11 mouse cellular contexts compared by ENCODE assay signal in genomic region chr7:45191803-45192363, GRCm38 (mm10). TPM values are rescaled to one million over a fixed set of nuclear protein-coding genes. Genes with fewer than 3 reads are reported as not detected.
DNase-seq lines count a peak whose midpoint lies in the region; ATAC-seq and TF ChIP-seq lines count a peak whose summit lies in the region.
"Had no signal": no experiment of that assay in that cellular context is flagged by ENCODE, and none has a peak within 500 bp of the region (broad histone marks: within the 10 kb centered on the region; RNA-seq: fewer than 3 reads in every experiment).

No protein-coding gene starts in this region.

- peaks cover 11% of the 10 kb centered on the region for H3K4me1 ChIP-seq in kidney, postnatal 0 days (replicated peaks; ENCODE audit: insufficient read depth, low read length)
- peaks cover 9% of the 10 kb centered on the region; the same call in 1 of the 2 replicates for H3K4me1 ChIP-seq in embryonic facial prominence, embryonic 13.5 days
- peaks cover 4% of the 10 kb centered on the region for H3K4me1 ChIP-seq in limb, embryonic 14.5 days (ENCODE audit: control insufficient read depth, insufficient read depth, low read length)

- 0 out of 2 replicates have a peak, but pooled peaks cover 3% of the 10 kb centered on the region for H3K27me3 ChIP-seq in kidney, postnatal 0 days (ENCODE audit: insufficient read depth, low read length)
- H3K27me3 ChIP-seq in embryonic facial prominence, embryonic 13.5 days: peaks cover 38% of the 10 kb centered on the region
- H3K27me3 ChIP-seq in limb, embryonic 14.5 days (ENCODE audit: control insufficient read depth, insufficient read depth, low read length): no peaks in the 10 kb centered on the region

- intact Hi-C loops in heart, postnatal 25 days (cut with DNase I): no loop called here

- TF ChIP-seq POLR2A in limb, embryonic 14.5 days (IDR thresholded peaks at IDR 0.05; ENCODE audit: borderline replicate concordance, extremely low read depth, insufficient read depth, insufficient read length): no peak

- TF ChIP-seq CTCF in kidney, postnatal 0 days (IDR thresholded peaks at IDR 0.05; ENCODE audit: low read depth): no peak

- no peak overlapping the region for H3K4me3 ChIP-seq in kidney, postnatal 0 days (replicated peaks; ENCODE audit: low read depth, low read length)
- no peak overlapping the region for H3K4me3 ChIP-seq in embryonic facial prominence, embryonic 13.5 days
- H3K4me3 ChIP-seq in limb, embryonic 14.5 days (replicated peaks; ENCODE audit: low read length): no peak overlapping the region

- no peaks in the 10 kb centered on the region for H3K9me3 ChIP-seq in kidney, postnatal 0 days (replicated peaks; ENCODE audit: low read length)
- H3K9me3 ChIP-seq in embryonic facial prominence, embryonic 13.5 days: no peaks in the 10 kb centered on the region
- no peaks in the 10 kb centered on the region for H3K9me3 ChIP-seq in limb, embryonic 14.5 days (ENCODE audit: control insufficient read depth, low read length)

- H3K27ac ChIP-seq in kidney, postnatal 0 days: no peak overlapping the region
- peak overlapping the region; percentile 53; the same call in 1 of the 2 replicates for H3K27ac ChIP-seq in embryonic facial prominence, embryonic 13.5 days
- H3K27ac ChIP-seq in limb, embryonic 14.5 days (replicated peaks; ENCODE audit: low read depth, low read length): 0 out of 2 replicates have a peak overlapping the region, but pooled peaks have one; percentile 3

- no peak overlapping the region for H3K9ac ChIP-seq in kidney, postnatal 0 days (ENCODE audit: low read depth, low read length)
- peak overlapping the region; percentile 57 for H3K9ac ChIP-seq in embryonic facial prominence, embryonic 13.5 days
- no peak overlapping the region for H3K9ac ChIP-seq in limb, embryonic 14.5 days (ENCODE audit: low read depth, low read length, severe bottlenecking)

- DNase-seq in kidney, postnatal 0 days (ENCODE audit: low spot score): peak; percentile 86
- no peak for DNase-seq in kidney, adult 18-20 months
- peak; percentile 74 for DNase-seq in limb, embryonic 14.5 days (ENCODE audit: low spot score)
- DNase-seq in Muller cell, postnatal 12 days (ENCODE audit: inconsistent ontology term): no peak
- no peak for DNase-seq in heart, postnatal 25 days (ENCODE audit: low spot score)
- DNase-seq in adrenal gland, adult (ENCODE audit: inconsistent age in 2 of 2, low spot score in 1 of 2): no peak
- DNase-seq: layer of hippocampus, adult 9-11 months had no signal

- 5% methylated on average over 8 of the region's 8 CpGs for WGBS in kidney, postnatal 0 days
- 5% methylated on average over 8 of the region's 8 CpGs for WGBS in embryonic facial prominence, embryonic 13.5 days
- 9% methylated on average over 8 of the region's 8 CpGs for WGBS in limb, embryonic 14.5 days

- H3K36me3 ChIP-seq in kidney, postnatal 0 days (ENCODE audit: insufficient read depth, low read length): no peaks in the 10 kb centered on the region
- no peaks in the 10 kb centered on the region for H3K36me3 ChIP-seq in embryonic facial prominence, embryonic 13.5 days
- no peaks in the 10 kb centered on the region for H3K36me3 ChIP-seq in limb, embryonic 14.5 days (ENCODE audit: control insufficient read depth, insufficient read depth, low read length)

- no peak overlapping the region for H3K4me2 ChIP-seq in kidney, postnatal 0 days (ENCODE audit: low read length)
- no peak overlapping the region for H3K4me2 ChIP-seq in embryonic facial prominence, embryonic 13.5 days
- no peak overlapping the region for H3K4me2 ChIP-seq in limb, embryonic 14.5 days (replicated peaks; ENCODE audit: low read depth, low read length, severe bottlenecking)

- peak; percentile 65 for ATAC-seq in kidney, postnatal 0 days (replicated peaks; ENCODE audit: low FRiP score, low read depth)
- peak; percentile 37; the same call in 1 of the 2 replicates for ATAC-seq in cerebellum, adult (ENCODE audit: insufficient number of reproducible peaks, low FRiP score, low TSS enrichment)
- peak; percentile 20; the same call in 1 of the 2 replicates for ATAC-seq in embryonic facial prominence, embryonic 13.5 days (ENCODE audit: insufficient number of reproducible peaks, insufficient read depth, low FRiP score, low TSS enrichment, low read depth)
- ATAC-seq in limb, embryonic 14.5 days (ENCODE audit: low FRiP score, low read depth): peak; percentile 89

RNA-seq across cellular contexts. Expression of gene Pth2, which starts 11.1 kb away (rescaled TPM):
- polyA plus RNA-seq in kidney, postnatal 0 days (2015; fragmentation: Nextera tagmentation; extraction: Ambion mirVana): not detected in 2 replicates
- not detected in 2 replicates for polyA plus RNA-seq in embryonic facial prominence, embryonic 13.5 days (2015; fragmentation: Nextera tagmentation; extraction: Ambion mirVana)
- not detected in 2 replicates for polyA plus RNA-seq in limb, embryonic 14.5 days (2012; rRNA removed)
- polyA plus RNA-seq in limb, embryonic 14.5 days (2014; fragmentation: Nextera tagmentation; extraction: Ambion mirVana): not detected in 2 replicates
- total RNA-seq in heart, postnatal 25 days (2021): not detected
- polyA plus RNA-seq: gonadal fat pad, adult 2 months; spleen, adult 2 months had no signal

RNA-seq across cellular contexts. Expression of gene Gfy, which starts 12.5 kb away (rescaled TPM):
- not detected in 2 replicates for polyA plus RNA-seq in kidney, postnatal 0 days (2015; fragmentation: Nextera tagmentation; extraction: Ambion mirVana)
- 1.8 and 2.6 TPM in 2 replicates for polyA plus RNA-seq in embryonic facial prominence, embryonic 13.5 days (2015; fragmentation: Nextera tagmentation; extraction: Ambion mirVana)
- 0.09 and 0.27 TPM in 2 replicates for polyA plus RNA-seq in limb, embryonic 14.5 days (2012; rRNA removed)
- not detected in 2 replicates for polyA plus RNA-seq in limb, embryonic 14.5 days (2014; fragmentation: Nextera tagmentation; extraction: Ambion mirVana)
- total RNA-seq in heart, postnatal 25 days (2021): not detected
- polyA plus RNA-seq: gonadal fat pad, adult 2 months; spleen, adult 2 months had no signal

RNA-seq across cellular contexts. Expression of gene Ccdc155, which starts 12.8 kb away (rescaled TPM):
- 0.36 and 0.43 TPM in 2 replicates for polyA plus RNA-seq in kidney, postnatal 0 days (2015; fragmentation: Nextera tagmentation; extraction: Ambion mirVana)
- polyA plus RNA-seq in embryonic facial prominence, embryonic 13.5 days (2015; fragmentation: Nextera tagmentation; extraction: Ambion mirVana): 0.53 and 1.2 TPM in 2 replicates
- 1.4 and 1.5 TPM in 2 replicates for polyA plus RNA-seq in limb, embryonic 14.5 days (2012; rRNA removed)
- polyA plus RNA-seq in limb, embryonic 14.5 days (2014; fragmentation: Nextera tagmentation; extraction: Ambion mirVana): 0.79 and 1.2 TPM in 2 replicates
- total RNA-seq in heart, postnatal 25 days (2021): not detected

RNA-seq across cellular contexts. Expression of gene Dkkl1, which starts 20.1 kb away (rescaled TPM):
- 0.47 and 1.3 TPM in 2 replicates for polyA plus RNA-seq in kidney, postnatal 0 days (2015; fragmentation: Nextera tagmentation; extraction: Ambion mirVana)
- 2.3 and 3.0 TPM in 2 replicates for polyA plus RNA-seq in embryonic facial prominence, embryonic 13.5 days (2015; fragmentation: Nextera tagmentation; extraction: Ambion mirVana)
- polyA plus RNA-seq in limb, embryonic 14.5 days (2012; rRNA removed): 3.0 and 4.8 TPM in 2 replicates
- 9.0 and 14.8 TPM in 2 replicates for polyA plus RNA-seq in limb, embryonic 14.5 days (2014; fragmentation: Nextera tagmentation; extraction: Ambion mirVana)
- total RNA-seq in heart, postnatal 25 days (2021): not detected

RNA-seq across cellular contexts. Expression of gene Tead2, which starts 23.7 kb away (rescaled TPM):
- 94.3 and 112 TPM in 2 replicates for polyA plus RNA-seq in kidney, postnatal 0 days (2015; fragmentation: Nextera tagmentation; extraction: Ambion mirVana)
- polyA plus RNA-seq in embryonic facial prominence, embryonic 13.5 days (2015; fragmentation: Nextera tagmentation; extraction: Ambion mirVana): 221 and 233 TPM in 2 replicates
- polyA plus RNA-seq in limb, embryonic 14.5 days (2012; rRNA removed): 450 and 560 TPM in 2 replicates
- 143 and 168 TPM in 2 replicates for polyA plus RNA-seq in limb, embryonic 14.5 days (2014; fragmentation: Nextera tagmentation; extraction: Ambion mirVana)
- 10 to 100 TPM in 1 of 2 experiments, 1 to 10 TPM in 1; 7.0 to 12.0 TPM for total RNA-seq in heart, postnatal 25 days (2021)

Comparison
In these comparisons a context has a peak if more than half of its experiments do, and no peak if none do; other contexts are left out.
1. DNase-seq: peak in kidney, postnatal 0 days (single experiment) and limb, embryonic 14.5 days (single experiment); none in kidney, adult 18-20 months (single experiment), Muller cell, postnatal 12 days (single experiment), heart, postnatal 25 days (single experiment) and adrenal gland, adult (0 of 2).
2. ATAC-seq: peak in every context shown above with its lines; median percentile 89 in limb, embryonic 14.5 days; 65 in kidney, postnatal 0 days; 37 in cerebellum, adult; 20 in embryonic facial prominence, embryonic 13.5 days.